Mouse (Mus musculus): Measurements from ENCODE around the gene Clasp1.

The Clasp1 gene

DNA sequence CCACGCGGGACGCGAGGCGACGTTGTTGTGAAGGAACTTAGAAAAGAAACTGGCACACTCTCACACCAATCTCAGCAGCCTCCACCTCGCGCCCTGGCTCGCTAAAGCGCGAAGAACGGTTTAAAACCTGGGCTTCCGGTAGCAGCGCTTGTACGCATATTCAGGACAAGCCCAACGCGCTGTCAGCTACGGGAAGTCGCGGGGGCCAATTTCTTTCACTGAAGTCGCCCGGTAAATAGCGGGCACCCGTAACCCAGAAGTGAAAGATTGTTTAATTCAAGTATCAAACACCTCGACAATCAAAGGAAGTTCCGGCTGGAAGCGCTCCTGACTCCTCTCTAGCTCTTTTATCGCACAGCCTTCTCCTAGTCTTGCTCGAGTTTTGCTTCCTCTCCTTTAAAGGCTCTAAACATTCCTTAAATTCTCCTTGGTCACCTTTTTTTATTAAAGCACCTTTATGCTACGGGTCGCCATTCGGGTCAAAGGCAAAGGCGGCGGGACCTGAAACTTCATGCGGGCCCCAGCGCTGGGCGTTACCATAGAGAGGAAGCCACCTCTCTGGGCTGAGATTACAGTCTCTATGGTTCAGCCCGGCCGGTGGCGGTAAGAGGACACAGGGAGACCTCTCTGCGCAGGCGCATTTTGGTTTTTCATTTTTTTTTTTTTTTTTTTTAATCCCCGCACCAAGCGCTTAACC lies at the start of gene Clasp1:
Gene Clasp1, plus strand, starts transcription at position 302 of the 697 bp plus-strand sequence.
- DNase-seq: peak; percentile 96

- DNase-seq: peak; percentile 58
Measured at GRCm38 (mm10) chr1:118343649-118344435, 45.0 kb upstream of the Clasp1 start.

DNA sequence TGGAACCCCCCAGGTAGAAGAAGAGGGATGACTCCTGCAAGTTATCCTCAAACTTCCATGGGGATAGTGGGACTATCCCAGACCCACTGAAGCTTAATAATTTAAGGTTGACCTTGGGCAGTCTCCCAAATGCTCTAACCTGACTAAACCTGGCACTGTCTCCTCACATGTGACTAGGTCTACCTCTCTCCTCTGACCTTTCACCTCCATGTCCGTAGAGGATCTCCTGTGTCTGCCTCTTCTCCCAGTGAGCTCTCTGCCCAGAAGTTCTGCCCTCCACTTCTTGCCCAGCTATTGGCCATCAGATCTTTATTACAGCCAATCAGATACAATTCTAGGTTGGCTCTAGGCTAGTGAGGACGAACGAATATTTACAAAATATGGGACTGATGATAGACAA lies 38.9 kb upstream of the Clasp1 start:
- no peak for DNase-seq

- DNase-seq: no peak
Measured at GRCm38 (mm10) chr1:118359071-118359761, 29.6 kb upstream of the Clasp1 start.

- peak; percentile 19 for DNase-seq
Measured at GRCm38 (mm10) chr1:118367970-118368369, 20.9 kb upstream of the Clasp1 start.

- no peak for DNase-seq
Measured at GRCm38 (mm10) chr1:118368721-118369461, 20.0 kb upstream of the Clasp1 start.

DNA sequence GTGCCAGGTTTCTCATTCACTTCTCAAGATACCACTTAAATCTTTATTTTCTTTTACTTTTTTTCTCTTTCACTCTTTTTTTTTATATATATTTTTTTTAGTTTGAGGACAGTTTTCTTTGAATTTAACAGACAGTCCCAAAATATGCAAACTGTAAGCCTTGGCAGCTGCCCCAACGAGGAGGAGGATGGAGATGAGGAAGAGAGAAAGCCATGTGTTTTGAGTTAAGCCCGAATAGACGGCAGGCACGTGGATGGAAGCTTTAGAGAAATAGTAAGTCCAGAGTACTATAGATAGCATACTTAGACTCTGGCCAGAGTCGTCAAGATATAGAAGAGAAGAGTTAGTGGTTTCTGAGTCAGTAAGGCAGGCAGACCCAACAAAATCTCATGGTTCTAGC lies 11.1 kb upstream of the Clasp1 start:
- DNase-seq: no peak

- DNase-seq: no peak
Measured at GRCm38 (mm10) chr1:118380105-118380786, 8.6 kb upstream of the Clasp1 start.

DNA sequence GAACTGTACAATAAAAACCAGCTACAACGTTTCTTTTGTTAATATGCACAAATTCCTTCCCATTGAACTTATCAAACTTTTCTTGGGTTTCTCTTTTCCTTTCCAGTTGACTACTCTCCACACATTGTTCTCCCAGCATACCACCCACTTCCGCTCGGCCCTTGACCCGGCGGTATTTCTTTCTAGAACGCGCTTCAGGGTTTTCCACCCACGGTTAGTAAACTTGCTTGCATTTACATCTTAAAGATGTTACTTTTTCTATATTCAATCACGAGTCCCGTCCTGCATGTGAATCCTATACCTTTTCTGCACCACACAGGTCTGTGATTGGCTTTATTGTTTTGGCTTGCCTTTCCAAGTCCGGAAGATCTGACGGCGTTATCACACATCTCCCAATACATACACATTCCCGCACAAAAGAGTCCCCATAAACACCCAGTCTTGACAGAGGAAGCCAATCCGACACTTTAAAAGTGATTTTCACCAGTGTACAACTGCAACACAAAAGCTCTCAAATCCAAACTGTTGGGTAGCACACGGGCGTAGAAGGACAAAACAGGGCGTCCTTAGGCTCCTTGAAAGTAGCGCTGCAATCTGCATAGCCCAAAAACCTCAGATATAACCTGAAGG lies 616 bp upstream of the Clasp1 start:
- peak; percentile 79 for DNase-seq

- peak; percentile 21 for DNase-seq
Measured at GRCm38 (mm10) chr1:118389454-118390265, 802 bp downstream of the Clasp1 start.

DNA sequence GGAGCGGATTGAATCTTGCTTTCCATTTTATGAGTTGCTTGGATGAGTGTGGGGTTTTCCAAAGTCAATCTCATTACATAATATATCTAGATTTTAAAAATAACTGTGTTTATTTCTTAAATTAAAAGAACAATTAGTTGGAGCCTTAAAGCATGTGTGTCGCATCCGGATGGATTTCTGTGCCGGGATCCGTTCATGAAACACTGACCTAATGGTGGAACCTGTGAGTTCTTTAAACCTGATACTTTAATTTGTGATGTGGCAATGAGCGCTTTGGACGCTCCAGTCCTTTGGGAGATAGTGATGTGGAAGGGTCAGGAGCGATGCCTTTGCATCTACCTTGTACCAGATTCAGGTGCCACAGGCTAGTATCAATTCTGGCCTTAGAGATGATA lies 1.4 kb downstream of the Clasp1 start:
- no peak for DNase-seq

DNA sequence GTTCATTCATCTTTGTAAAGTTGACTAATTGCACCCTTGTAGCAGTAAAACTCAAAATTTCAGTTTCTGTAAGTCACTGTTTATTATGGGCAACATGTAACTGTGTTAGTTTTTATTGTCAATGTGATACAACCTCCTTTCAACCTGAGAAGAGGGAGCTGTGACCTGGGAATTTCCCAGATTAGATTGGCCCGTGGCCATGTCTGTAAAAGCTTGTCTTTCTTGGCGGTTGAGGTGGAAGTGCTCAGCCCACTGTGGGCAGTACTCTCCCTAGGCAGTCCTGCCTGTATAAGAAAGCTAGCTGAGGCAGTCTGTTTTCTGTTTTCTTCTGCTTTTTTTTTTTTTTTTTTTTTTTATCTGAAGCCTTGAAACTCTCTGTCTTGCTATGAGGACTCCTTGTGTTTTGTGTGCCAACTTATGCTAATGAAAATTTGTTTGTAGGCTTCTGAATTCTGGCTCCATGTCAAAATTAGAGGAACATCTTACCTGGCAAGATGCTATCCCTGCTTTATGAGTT lies 2.1 kb downstream of the Clasp1 start:
- no peak for DNase-seq

DNA sequence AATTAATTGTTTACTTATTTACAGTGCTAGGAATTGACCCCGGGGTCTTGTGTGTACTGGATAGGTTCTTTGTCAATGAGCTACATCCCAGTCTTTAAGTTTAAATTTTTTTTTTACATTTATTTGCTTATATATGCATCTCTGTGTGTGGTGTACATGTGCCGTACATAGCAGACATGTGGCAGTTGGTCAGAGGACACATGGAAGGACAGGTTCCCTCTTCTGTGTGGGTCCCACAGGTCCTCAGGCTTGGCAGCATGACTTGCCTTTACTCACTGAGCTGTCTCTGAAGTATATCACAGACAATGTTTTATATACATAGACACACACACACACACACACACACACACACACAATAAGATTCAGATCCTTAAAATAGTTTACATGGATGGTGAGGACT lies 3.4 kb downstream of the Clasp1 start:
- DNase-seq: no peak

DNA sequence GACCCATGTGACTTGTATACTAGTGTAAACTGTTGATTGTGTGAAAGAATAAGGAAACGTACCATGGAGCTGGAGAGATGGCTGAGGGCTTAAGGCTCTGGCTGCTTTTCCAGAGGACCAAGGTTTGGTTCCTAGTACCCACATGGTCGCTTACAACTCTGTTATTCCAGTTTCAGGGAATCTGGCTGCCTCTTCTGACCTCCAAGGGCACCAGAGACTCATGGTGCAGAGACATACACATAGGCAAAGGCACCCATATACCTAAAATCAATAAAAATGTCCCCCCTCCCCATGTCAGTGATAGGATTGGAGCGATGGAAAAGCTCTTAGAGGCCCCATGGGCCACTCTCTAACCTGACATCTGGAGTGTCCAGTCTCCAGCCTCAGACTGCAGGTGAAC lies 5.1 kb downstream of the Clasp1 start:
- no peak for DNase-seq

- DNase-seq: no peak
Measured at GRCm38 (mm10) chr1:118397866-118398265, 9.0 kb downstream of the Clasp1 start.

DNA sequence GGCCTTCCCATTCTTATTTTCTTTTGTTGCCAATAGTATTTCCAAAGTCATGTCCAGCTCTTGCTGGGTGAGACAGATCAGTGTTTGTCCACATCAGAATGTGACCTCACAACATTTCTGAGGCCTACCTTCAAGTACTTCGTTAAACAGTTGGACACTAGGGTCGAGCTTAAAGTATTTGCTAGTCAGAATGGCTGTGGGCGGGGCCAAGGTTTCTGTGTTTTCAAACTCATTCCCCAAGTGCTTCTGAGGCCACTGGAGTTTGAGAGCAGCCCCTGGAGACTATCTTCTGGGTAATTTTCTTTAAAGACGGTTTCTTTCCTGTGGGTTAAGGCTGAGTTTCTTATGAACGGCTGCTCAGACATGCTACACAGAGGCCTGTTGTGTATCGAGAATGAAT lies 9.7 kb downstream of the Clasp1 start:
- DNase-seq: no peak

DNA sequence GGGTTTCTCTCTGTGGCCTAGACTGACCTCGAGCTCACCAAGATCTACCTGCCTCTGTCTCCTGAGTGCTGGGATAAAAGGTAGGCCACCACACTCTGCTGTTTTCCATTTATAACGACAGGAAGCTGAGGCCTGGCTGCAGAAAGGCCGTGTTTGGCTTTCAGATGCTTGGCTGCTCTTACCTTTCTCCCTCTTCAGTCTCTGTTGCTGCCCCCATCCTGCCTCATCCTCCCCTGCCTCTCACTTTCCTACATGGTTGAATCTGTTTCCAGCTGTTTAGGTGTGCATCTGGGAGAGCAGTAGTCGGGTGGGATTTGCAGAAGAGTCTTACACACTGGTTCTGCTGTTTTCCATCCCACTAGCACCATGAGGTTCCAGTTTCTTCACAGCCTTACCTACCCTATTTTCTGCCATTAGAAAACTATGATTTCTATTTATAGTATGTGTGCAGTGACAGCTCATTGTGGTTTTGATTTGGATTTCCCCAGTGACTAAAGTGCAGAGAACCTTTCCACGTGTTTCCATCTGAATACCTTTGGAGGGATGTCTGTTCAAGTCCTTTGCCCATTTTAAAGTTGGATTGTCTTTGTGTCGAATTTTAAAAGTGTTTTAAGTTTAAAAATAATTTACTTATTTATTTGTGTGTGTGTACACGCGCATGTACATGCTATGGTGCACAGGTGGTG lies 10.9 kb downstream of the Clasp1 start:
- DNase-seq: no peak

- no peak for DNase-seq
Measured at GRCm38 (mm10) chr1:118401991-118402390, 13.1 kb downstream of the Clasp1 start.

GRCm38 (mm10) chr1:118402556-118402955 lies 13.7 kb downstream of the Clasp1 start:
- DNase-seq: no peak

GRCm38 (mm10) chr1:118402966-118403365 lies 14.1 kb downstream of the Clasp1 start:
- no peak for DNase-seq

Measured in kidney, postnatal 14 days (tissue).